Mouse (Mus musculus) stomach, embryonic 15.5 days (tissue): ENCODE data around the gene Hebp2. TPM values are rescaled to one million over a fixed set of nuclear protein-coding genes. Genes with fewer than 3 reads are reported as not detected.

Experiments used
- ATAC-seq: fragments of 200-750 bp; cut with Nextera tagmentation; 2 replicates; pipeline ENCODE4 v1.8.0; 2017; ENCODE audit warnings: low read depth, moderate number of reproducible peaks, moderate TSS enrichment; ENCODE audit not compliant: insufficient read depth, low FRiP score
- H3K27ac ChIP-seq: fragments of 300-500 bp; sonication (generic); 2 replicates; pipeline ENCODE4 v1.5.1; 2015; ENCODE audit warnings: mild to moderate bottlenecking, inconsistent platforms
- H3K27me3 ChIP-seq: fragments of 300-500 bp; sonication (generic); replicated peaks from 2 replicates; pipeline ENCODE4 v1.6.1; 2015; ENCODE audit warnings: inconsistent platforms
- H3K36me3 ChIP-seq: fragments of 300-500 bp; sonication (generic); 2 replicates; pipeline ENCODE4 v1.6.1; 2015; ENCODE audit warnings: inconsistent platforms
- H3K4me1 ChIP-seq: fragments of 300-500 bp; sonication (generic); 2 replicates; pipeline ENCODE4 v1.6.1; 2015; ENCODE audit warnings: inconsistent platforms
- H3K4me2 ChIP-seq: fragments of 300-500 bp; sonication (generic); 2 replicates; pipeline ENCODE4 v1.6.1; 2015; ENCODE audit warnings: mild to moderate bottlenecking, inconsistent platforms
- H3K4me3 ChIP-seq: fragments of 300-500 bp; sonication (generic); replicated peaks from 2 replicates; pipeline ENCODE4 v1.5.1; 2015; ENCODE audit warnings: inconsistent platforms
- H3K9ac ChIP-seq: fragments of 300-500 bp; sonication (generic); 2 replicates; pipeline ENCODE4 v1.6.1; 2015; ENCODE audit warnings: inconsistent platforms
- H3K9me3 ChIP-seq: fragments of 300-500 bp; sonication (generic); 2 replicates; pipeline ENCODE4 v1.6.1; 2016; ENCODE audit warnings: inconsistent platforms
- WGBS: fragments of 180-500 bp; shearing (Covaris S2); methylation state at CpG from one replicate; pipeline ENCODE4 v1.1.7; 2015; 5-methylcytosine and 5-hydroxymethylcytosine counted together
- polyA plus RNA-seq: library from polyadenylated mRNA; unstranded; fragments of >200 nt; fragmentation: Nextera tagmentation; extraction: Ambion mirVana; gene quantifications from 2 replicates; pipeline ENCODE4 v1.2.1, GENCODE M21; 2015

Hebp2 gene
- polyA plus RNA-seq, 1 experiment from 2014 or later: 34.5 TPM

DNA sequence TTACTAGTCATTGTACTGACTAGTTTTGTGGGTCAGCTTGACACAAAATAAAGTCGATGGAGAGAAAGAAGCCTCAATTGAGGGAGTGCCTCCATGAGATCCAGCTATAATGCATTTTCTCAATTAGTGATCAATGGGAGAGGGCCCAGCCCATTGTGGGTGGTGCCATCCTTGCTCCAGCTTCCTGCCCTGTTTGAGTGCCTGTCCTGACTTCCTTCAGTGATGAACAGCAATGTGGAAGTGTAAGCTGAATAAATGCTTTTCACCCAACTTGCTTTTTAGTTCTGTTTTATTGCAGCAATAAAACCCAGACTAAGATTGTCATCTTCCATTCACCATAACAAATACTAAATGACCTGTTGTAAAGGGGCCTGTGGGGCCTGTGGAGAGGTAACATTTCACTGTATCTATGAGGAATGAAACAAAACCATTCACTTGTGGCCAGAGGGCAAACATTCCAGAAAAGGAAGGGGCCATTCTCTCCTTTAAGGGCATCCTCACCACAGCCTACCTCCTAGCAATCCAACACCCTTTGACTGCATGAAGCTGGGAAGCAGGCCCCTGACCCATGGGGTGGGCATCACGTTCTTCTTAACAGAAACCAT is 37.9 kb downstream of the Hebp2 start:
- Histone ChIP-seq H3K9me3 (no peaks in the 10 kb centered on the region), H3K27me3 (no peaks in the 10 kb centered on the region), H3K4me1 (0 out of 2 replicates have a peak, but pooled peaks cover 3% of the 10 kb centered on the region), H3K4me3 (no peak overlapping the region), H3K36me3 (no peaks in the 10 kb centered on the region), H3K4me2 (no peak overlapping the region), H3K9ac (no peak overlapping the region), H3K27ac (no peak overlapping the region)
- ATAC-seq: no peak
- WGBS: 70% methylated on average over 2 of the region's 2 CpGs

DNA sequence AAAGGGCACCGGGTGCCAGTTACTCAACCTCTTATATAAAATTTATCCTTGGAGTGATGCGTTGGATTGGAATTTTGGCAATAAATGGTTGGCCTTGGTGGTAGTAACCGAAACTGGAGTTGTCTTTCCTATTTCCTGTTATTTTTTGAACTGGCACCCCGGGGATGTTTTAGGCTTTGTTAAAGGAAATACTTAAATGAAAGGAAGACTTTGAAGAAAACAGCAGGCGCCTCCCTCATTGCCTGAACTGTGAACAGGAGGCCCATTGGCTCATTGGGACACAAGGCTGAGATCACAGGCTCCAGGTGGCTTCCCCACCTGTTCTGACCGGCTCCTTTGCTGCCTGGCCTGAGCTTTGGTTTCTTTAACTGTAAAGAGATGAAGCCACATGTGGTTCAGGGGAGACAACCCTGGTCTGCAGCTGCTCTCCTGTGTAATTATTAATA is 39.4 kb downstream of the Hebp2 start:
- Histone ChIP-seq H3K4me3 (no peak overlapping the region), H3K9ac (no peak overlapping the region), H3K4me2 (no peak overlapping the region), H3K27ac (no peak overlapping the region), H3K27me3 (no peaks in the 10 kb centered on the region), H3K36me3 (no peaks in the 10 kb centered on the region), H3K9me3 (no peaks in the 10 kb centered on the region), H3K4me1 (0 out of 2 replicates have a peak, but pooled peaks cover 3% of the 10 kb centered on the region)
- WGBS: 73% methylated on average over 6 of the region's 6 CpGs
- no peak for ATAC-seq

- no peaks in the 10 kb centered on the region for H3K36me3 ChIP-seq
- WGBS: 77% methylated on average over 10 of the region's 10 CpGs
- ATAC-seq: no peak
- H3K9me3 ChIP-seq: no peaks in the 10 kb centered on the region
- no peak overlapping the region for H3K4me3 ChIP-seq
- no peaks in the 10 kb centered on the region for H3K27me3 ChIP-seq
- 0 out of 2 replicates have a peak, but pooled peaks cover 3% of the 10 kb centered on the region for H3K4me1 ChIP-seq
- H3K4me2 ChIP-seq: no peak overlapping the region
- no peak overlapping the region for H3K27ac ChIP-seq
- H3K9ac ChIP-seq: no peak overlapping the region
Observed at GRCm38 (mm10) chr10:18505690-18506089, 40.2 kb downstream of the Hebp2 start.

- Histone ChIP-seq H3K4me3 (no peak overlapping the region), H3K27me3 (no peaks in the 10 kb centered on the region), H3K4me1 (0 out of 2 replicates have a peak, but pooled peaks cover 3% of the 10 kb centered on the region), H3K36me3 (no peaks in the 10 kb centered on the region), H3K9ac (no peak overlapping the region), H3K9me3 (no peaks in the 10 kb centered on the region), H3K4me2 (no peak overlapping the region), H3K27ac (no peak overlapping the region)
- ATAC-seq: no peak
- WGBS: 80% methylated on average over 3 of the region's 3 CpGs
Observed at GRCm38 (mm10) chr10:18501997-18502396, 43.9 kb downstream of the Hebp2 start.

DNA sequence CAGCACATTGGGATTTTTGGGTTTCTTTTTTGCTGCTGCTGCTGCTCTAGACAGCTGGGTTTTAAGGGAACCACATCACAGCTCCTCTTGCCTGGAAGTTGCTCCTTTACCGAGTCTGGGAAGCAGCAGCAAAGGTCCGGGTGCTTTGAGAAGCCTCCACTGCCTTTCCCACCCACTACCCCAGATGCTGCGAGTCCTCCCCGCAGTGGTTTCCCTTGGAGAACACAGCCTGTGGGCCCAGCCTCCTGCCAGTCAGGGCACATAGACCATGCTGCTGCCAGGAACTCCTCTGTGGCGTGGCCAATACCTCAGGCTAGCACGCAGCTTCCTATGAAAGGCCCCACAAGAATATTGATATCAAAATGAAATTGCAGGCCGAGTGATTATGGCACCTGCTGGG is 48.8 kb downstream of the Hebp2 start:
- no peak overlapping the region for H3K9ac ChIP-seq

DNA sequence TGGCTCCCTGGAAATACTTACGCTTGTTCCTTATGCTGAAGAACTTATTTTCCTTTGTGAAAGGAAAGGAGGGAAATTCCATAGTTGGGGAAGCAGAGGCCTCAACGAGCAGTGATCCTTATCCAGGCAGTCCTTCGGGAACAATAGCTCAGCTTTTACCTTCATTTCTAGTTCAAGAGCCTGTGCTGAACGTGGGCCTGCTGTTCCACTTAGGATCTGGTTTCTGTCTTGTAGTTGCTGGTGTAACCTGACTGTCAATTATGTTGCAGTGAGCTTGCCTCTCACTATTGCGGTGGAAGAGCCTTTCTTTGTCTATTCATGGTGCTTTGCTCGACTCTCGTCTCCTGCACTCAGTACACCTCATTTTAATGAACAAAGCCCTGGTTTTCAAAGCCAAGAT is 51.6 kb downstream of the Hebp2 start:
- no peak overlapping the region for H3K4me3 ChIP-seq
- H3K9me3 ChIP-seq: no peaks in the 10 kb centered on the region
- H3K27ac ChIP-seq: no peak overlapping the region
- H3K9ac ChIP-seq: no peak overlapping the region
- no peak overlapping the region for H3K4me2 ChIP-seq
- no peaks in the 10 kb centered on the region for H3K36me3 ChIP-seq
- peaks cover 5% of the 10 kb centered on the region; the same call in 1 of the 2 replicates for H3K4me1 ChIP-seq
- 45% methylated on average over 7 of the region's 7 CpGs for WGBS
- no peak for ATAC-seq
- H3K27me3 ChIP-seq: no peaks in the 10 kb centered on the region

More for the DNA sequence above, 48.8 kb downstream of the Hebp2 start:
- Histone ChIP-seq H3K4me1 (0 out of 2 replicates have a peak, but pooled peaks cover under 1% of the 10 kb centered on the region), H3K9me3 (no peaks in the 10 kb centered on the region), H3K4me2 (no peak overlapping the region), H3K4me3 (no peak overlapping the region), H3K27ac (no peak overlapping the region), H3K36me3 (no peaks in the 10 kb centered on the region), H3K27me3 (no peaks in the 10 kb centered on the region)
- ATAC-seq: no peak
- WGBS: 80% methylated on average over 7 of the region's 7 CpGs

DNA sequence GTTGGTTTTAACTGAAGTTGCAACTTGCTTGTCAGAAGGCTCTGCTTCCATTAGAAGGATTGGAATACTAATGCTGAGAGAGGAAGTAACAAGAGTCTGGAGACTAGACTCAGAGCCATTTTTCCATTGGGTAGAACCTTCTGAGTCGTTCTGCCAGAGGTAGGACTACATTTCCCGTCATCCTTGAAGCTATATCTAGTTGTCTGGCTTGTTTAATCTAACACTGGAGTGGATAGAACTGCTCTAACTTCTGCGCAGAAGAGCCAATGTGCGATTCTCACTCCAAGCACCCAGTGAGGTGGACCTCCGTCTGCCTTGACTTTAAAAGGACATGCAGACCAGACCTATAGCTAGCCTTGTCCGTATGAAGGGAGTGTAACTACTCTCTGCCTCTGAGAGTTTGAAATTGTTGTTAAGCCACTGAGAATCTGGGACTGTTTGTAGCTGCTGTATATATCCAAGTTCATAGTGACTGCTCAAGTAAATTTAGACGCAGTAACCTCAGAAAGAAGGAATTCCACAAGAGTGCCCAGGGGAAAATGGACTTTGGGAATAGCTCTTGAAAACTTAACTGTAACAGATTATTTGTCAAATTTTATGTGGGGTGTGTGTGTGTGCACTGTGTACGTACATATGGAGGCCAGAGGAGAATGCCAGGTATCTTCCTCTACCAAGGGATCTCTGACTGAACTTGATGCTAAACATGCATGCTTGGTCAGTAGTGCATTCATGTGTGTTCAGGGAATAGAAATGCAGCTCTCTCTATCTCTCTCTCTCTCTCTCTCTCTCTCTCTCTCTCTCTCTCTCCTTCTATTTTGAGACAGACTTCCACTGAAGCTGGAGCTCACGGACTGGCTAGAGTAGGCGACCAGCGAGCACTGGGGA is 52.6 kb downstream of the Hebp2 start:
- H3K9me3 ChIP-seq: no peaks in the 10 kb centered on the region
- no peak overlapping the region for H3K4me2 ChIP-seq
- no peak overlapping the region for H3K4me3 ChIP-seq
- 80% methylated on average over 11 of the region's 11 CpGs for WGBS
- no peaks in the 10 kb centered on the region for H3K36me3 ChIP-seq
- 0 out of 2 replicates have a peak overlapping the region, but pooled peaks have one; percentile 16 for H3K27ac ChIP-seq
- no peak overlapping the region for H3K9ac ChIP-seq
- no peak for ATAC-seq
- no peaks in the 10 kb centered on the region for H3K27me3 ChIP-seq
- H3K4me1 ChIP-seq: peaks cover 5% of the 10 kb centered on the region; the same call in 1 of the 2 replicates

DNA sequence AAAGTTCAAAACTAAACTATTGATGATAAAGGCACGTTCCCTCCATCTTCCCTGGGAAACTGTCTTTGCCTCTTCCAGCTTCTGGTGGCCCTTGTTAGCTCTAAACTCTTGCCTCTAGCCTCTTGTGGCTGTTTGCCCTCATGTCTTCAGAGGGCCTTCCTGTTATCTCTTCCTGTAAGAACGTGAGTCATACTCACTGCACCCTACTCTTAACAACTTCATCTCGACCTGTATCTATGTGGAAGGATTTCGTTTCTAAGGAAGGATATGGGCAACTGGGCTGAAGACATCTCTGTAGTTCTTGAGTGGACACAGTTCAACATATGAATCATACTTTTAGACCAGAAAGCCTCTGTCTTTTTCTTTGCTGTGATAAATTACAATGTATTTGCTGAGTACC is 53.9 kb downstream of the Hebp2 start:
- Histone ChIP-seq H3K4me2 (no peak overlapping the region), H3K27ac (no peak overlapping the region), H3K4me1 (peaks cover 5% of the 10 kb centered on the region; the same call in 1 of the 2 replicates), H3K4me3 (no peak overlapping the region), H3K9me3 (no peaks in the 10 kb centered on the region), H3K9ac (no peak overlapping the region), H3K27me3 (no peaks in the 10 kb centered on the region), H3K36me3 (no peaks in the 10 kb centered on the region)
- no peak for ATAC-seq
- 66% methylated on average over 4 of the region's 4 CpGs for WGBS

DNA sequence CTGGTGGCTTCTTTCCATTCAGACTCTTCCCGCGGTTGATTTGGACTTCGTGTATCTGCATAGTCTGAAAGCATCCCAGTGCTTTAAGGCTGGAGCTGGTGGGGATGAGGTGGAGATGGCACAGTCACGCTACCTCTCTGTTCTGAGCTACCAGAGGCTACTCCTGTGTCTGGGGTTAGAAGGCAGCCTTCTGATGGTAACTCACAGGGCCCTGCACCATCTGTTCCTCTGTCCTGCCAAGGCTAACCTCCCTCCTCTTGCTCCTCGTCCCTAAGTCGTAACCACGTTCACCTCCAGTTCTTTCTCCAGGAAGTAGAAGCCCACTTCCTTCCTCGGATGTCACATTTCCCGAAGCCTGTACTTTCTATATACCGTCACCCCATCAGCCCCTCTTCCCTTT is 55.9 kb downstream of the Hebp2 start:
- WGBS: 84% methylated on average over 10 of the region's 10 CpGs
- no peaks in the 10 kb centered on the region for H3K27me3 ChIP-seq
- H3K4me2 ChIP-seq: no peak overlapping the region
- no peaks in the 10 kb centered on the region for H3K9me3 ChIP-seq
- ATAC-seq: no peak
- H3K4me3 ChIP-seq: no peak overlapping the region
- H3K9ac ChIP-seq: no peak overlapping the region
- H3K27ac ChIP-seq: no peak overlapping the region
- peaks cover 5% of the 10 kb centered on the region; the same call in 1 of the 2 replicates for H3K4me1 ChIP-seq
- no peaks in the 10 kb centered on the region for H3K36me3 ChIP-seq

Other genes starting within 250 kb of the Hebp2 start
- 7.0 and 8.2 TPM in 2 replicates for gene Nhsl1, start 227.1 kb downstream of the Hebp2 start, polyA plus RNA-seq
- 2.6 and 2.8 TPM in 2 replicates for gene Arfgef3, start 197.9 kb upstream of the Hebp2 start, polyA plus RNA-seq
- 0.13 and 0.34 TPM in 2 replicates for gene Gm4922, start 240.7 kb upstream of the Hebp2 start, polyA plus RNA-seq